Mouse (Mus musculus) neural tube, embryonic 12.5 days (tissue): ENCODE data around the gene Fads1. TPM values are rescaled to one million over a fixed set of nuclear protein-coding genes. Genes with fewer than 3 reads are reported as not detected.
"Not testable (repeated sequence)": the region's sequence is repeated elsewhere in the genome, so short reads cannot be mapped to it uniquely, and the experiment has no call there.

Experiments used
- ATAC-seq: fragments of 200-750 bp; cut with Nextera tagmentation; 2 replicates; pipeline ENCODE4 v1.8.0; 2017; ENCODE audit warnings: low read depth, mild to moderate bottlenecking, moderate TSS enrichment, moderate library complexity; ENCODE audit not compliant: low FRiP score
- H3K27ac ChIP-seq: fragments of 300-500 bp; sonication (generic); 2 replicates; pipeline ENCODE4 v1.5.1; 2016
- H3K27me3 ChIP-seq: fragments of 300-500 bp; sonication (generic); replicated peaks from 2 replicates; pipeline ENCODE4 v1.6.1; 2016; ENCODE audit warnings: mild to moderate bottlenecking
- H3K36me3 ChIP-seq: fragments of 300-500 bp; sonication (generic); 2 replicates; pipeline ENCODE4 v1.6.1; 2016; ENCODE audit warnings: mild to moderate bottlenecking
- H3K4me1 ChIP-seq: fragments of 300-500 bp; sonication (generic); 2 replicates; pipeline ENCODE4 v1.6.1; 2016
- H3K4me2 ChIP-seq: fragments of 300-500 bp; sonication (generic); replicated peaks from 2 replicates; pipeline ENCODE4 v1.6.1; 2016; ENCODE audit warnings: mild to moderate bottlenecking
- H3K4me3 ChIP-seq: fragments of 300-500 bp; sonication (generic); 2 replicates; pipeline ENCODE4 v1.5.1; 2016
- H3K9ac ChIP-seq: fragments of 300-500 bp; sonication (generic); 2 replicates; pipeline ENCODE4 v1.6.1; 2016; ENCODE audit warnings: mild to moderate bottlenecking
- H3K9me3 ChIP-seq: fragments of 300-500 bp; sonication (generic); 2 replicates; pipeline ENCODE4 v1.6.1; 2016; ENCODE audit warnings: mild to moderate bottlenecking
- WGBS: fragments of 180-500 bp; shearing (Covaris S2); methylation state at CpG from one replicate; pipeline ENCODE4 v1.1.7; 2016; 5-methylcytosine and 5-hydroxymethylcytosine counted together
- polyA plus RNA-seq: library from polyadenylated mRNA; unstranded; fragments of >200 nt; fragmentation: Nextera tagmentation; extraction: Ambion mirVana; gene quantifications from 2 replicates; pipeline ENCODE4 v1.2.1, GENCODE M21; 2016

The Fads1 gene
- 162 and 167 TPM in 2 replicates for polyA plus RNA-seq

GRCm38 (mm10) chr19:10182670-10183298 is at the start of gene Fads1:
Fads1 (plus strand) TSS chr19:10182888.
- peak; percentile 97 for ATAC-seq
- Histone ChIP-seq H3K4me1 (peaks cover 22% of the 10 kb centered on the region), H3K9me3 (no peaks in the 10 kb centered on the region), H3K4me3 (peak within 1 kb of the TSS; percentile 61), H3K9ac (peak within 1 kb of the TSS; percentile 96), H3K27me3 (no peaks in the 10 kb centered on the region), H3K27ac (peak within 1 kb of the TSS; percentile 83), H3K4me2 (peak within 1 kb of the TSS; percentile 91), H3K36me3 (peaks cover 30% of the 10 kb centered on the region)
- under 1% methylated on average over 70 of the region's 70 CpGs for WGBS

- H3K27ac ChIP-seq, result no peak overlapping the region
- no peaks in the 10 kb centered on the region for H3K36me3 ChIP-seq
Observed at GRCm38 (mm10) chr19:10134692-10135091, 48.0 kb upstream of the Fads1 start.

GRCm38 (mm10) chr19:10137423-10137822 is 45.3 kb upstream of the Fads1 start:
- no peak overlapping the region for H3K9ac ChIP-seq
- no peak for ATAC-seq
- no peaks in the 10 kb centered on the region for H3K9me3 ChIP-seq
- H3K27ac ChIP-seq, result no peak overlapping the region
- no peaks in the 10 kb centered on the region for H3K27me3 ChIP-seq
- WGBS, result 79% methylated on average over 5 of the region's 5 CpGs
- no peaks in the 10 kb centered on the region for H3K4me1 ChIP-seq
- H3K4me3 ChIP-seq, result no peak overlapping the region
- H3K36me3 ChIP-seq, result no peaks in the 10 kb centered on the region
- H3K4me2 ChIP-seq, result no peak overlapping the region

More at GRCm38 (mm10) chr19:10134692-10135091, 48.0 kb upstream of the Fads1 start:
- H3K4me2 ChIP-seq, result no peak overlapping the region
- H3K4me3 ChIP-seq, result no peak overlapping the region
- no peaks in the 10 kb centered on the region for H3K9me3 ChIP-seq
- 68% methylated on average over 2 of the region's 2 CpGs for WGBS
- no peak for ATAC-seq
- no peaks in the 10 kb centered on the region for H3K27me3 ChIP-seq
- H3K9ac ChIP-seq, result no peak overlapping the region
- no peaks in the 10 kb centered on the region for H3K4me1 ChIP-seq

GRCm38 (mm10) chr19:10139736-10140135 is 43.0 kb upstream of the Fads1 start:
- Histone ChIP-seq H3K27me3 (no peaks in the 10 kb centered on the region), H3K27ac (no peak overlapping the region), H3K4me1 (no peaks in the 10 kb centered on the region), H3K4me2 (no peak overlapping the region), H3K9me3 (no peaks in the 10 kb centered on the region), H3K4me3 (no peak overlapping the region), H3K9ac (no peak overlapping the region), H3K36me3 (no peaks in the 10 kb centered on the region)
- WGBS, result 87% methylated on average over 6 of the region's 6 CpGs
- ATAC-seq, result no peak

DNA sequence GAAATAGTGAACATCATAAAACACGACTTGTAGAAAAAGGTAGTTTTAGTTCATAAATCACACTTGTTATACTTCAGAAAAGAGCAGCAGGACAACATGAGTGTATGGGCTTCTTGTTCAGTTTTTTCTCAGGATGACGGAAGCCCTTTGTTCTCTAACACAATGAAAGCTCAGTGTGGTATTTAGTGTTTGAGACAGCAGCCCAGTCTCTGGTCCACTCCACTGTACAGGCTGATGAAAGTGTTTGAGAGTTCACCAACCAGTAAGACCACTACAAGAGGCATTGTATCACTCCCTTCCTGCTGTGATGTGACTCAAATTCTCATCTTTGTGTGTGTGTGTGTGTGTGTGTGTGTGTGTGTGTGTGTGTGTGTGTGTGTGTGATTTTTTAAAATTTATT is 39.0 kb upstream of the Fads1 start:
- H3K4me3 ChIP-seq, result no peak overlapping the region
- no peaks in the 10 kb centered on the region for H3K36me3 ChIP-seq
- ATAC-seq, result peak; percentile 58; the same call in 1 of the 2 replicates
- no peaks in the 10 kb centered on the region for H3K4me1 ChIP-seq
- H3K9ac ChIP-seq, result no peak overlapping the region
- WGBS, result 22% methylated on average over 2 of the region's 2 CpGs
- no peaks in the 10 kb centered on the region for H3K27me3 ChIP-seq
- H3K4me2 ChIP-seq, result no peak overlapping the region
- H3K9me3 ChIP-seq, result no peaks in the 10 kb centered on the region
- no peak overlapping the region for H3K27ac ChIP-seq

DNA sequence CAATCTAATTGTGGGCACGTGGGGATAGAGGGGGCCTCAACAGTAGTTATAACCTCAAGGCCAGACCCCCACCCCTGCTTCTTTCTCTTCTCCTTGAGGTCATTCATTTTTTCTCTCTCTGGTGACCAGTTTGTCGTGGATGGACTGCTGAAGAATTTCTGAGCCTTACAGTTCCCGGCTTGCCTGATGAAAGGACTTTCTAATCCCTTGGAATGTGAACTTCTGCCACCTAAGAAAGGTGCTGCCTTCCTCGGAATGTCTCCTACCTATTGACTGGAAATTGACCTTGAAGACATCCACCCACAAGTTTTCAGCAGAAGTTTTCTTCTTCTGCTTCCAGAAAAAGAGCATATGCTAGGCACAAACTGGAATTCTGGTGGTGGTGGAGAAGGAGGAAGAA is 38.2 kb upstream of the Fads1 start:
- no peaks in the 10 kb centered on the region for H3K4me1 ChIP-seq
- no peak overlapping the region for H3K4me2 ChIP-seq
- no peak overlapping the region for H3K27ac ChIP-seq
- no peaks in the 10 kb centered on the region for H3K36me3 ChIP-seq
- WGBS, result 76% methylated on average over 4 of the region's 4 CpGs
- H3K9ac ChIP-seq, result no peak overlapping the region
- no peak for ATAC-seq
- no peak overlapping the region for H3K4me3 ChIP-seq
- H3K27me3 ChIP-seq, result no peaks in the 10 kb centered on the region
- H3K9me3 ChIP-seq, result no peaks in the 10 kb centered on the region

- WGBS, result 84% methylated on average over 6 of the region's 6 CpGs
- H3K9me3 ChIP-seq, result no peaks in the 10 kb centered on the region
- no peaks in the 10 kb centered on the region for H3K36me3 ChIP-seq
- H3K27me3 ChIP-seq, result no peaks in the 10 kb centered on the region
- H3K27ac ChIP-seq, result no peak overlapping the region
- H3K4me2 ChIP-seq, result no peak overlapping the region
- no peak for ATAC-seq
- H3K4me1 ChIP-seq, result no peaks in the 10 kb centered on the region
- H3K9ac ChIP-seq, result no peak overlapping the region
- H3K4me3 ChIP-seq, result no peak overlapping the region
Observed at GRCm38 (mm10) chr19:10148555-10148954, 34.1 kb upstream of the Fads1 start.

GRCm38 (mm10) chr19:10149189-10149588 is 33.5 kb upstream of the Fads1 start:
- Histone ChIP-seq H3K9ac (no peak overlapping the region), H3K9me3 (no peaks in the 10 kb centered on the region), H3K4me3 (no peak overlapping the region), H3K27ac (no peak overlapping the region), H3K36me3 (no peaks in the 10 kb centered on the region), H3K4me2 (no peak overlapping the region), H3K27me3 (no peaks in the 10 kb centered on the region), H3K4me1 (no peaks in the 10 kb centered on the region)
- no peak for ATAC-seq
- 70% methylated on average over 3 of the region's 3 CpGs for WGBS

GRCm38 (mm10) chr19:10157725-10158124 is 25.0 kb upstream of the Fads1 start:
- H3K36me3 ChIP-seq, result no peaks in the 10 kb centered on the region
- ATAC-seq, result no peak
- H3K4me3 ChIP-seq, result no peak overlapping the region
- H3K27me3 ChIP-seq, result no peaks in the 10 kb centered on the region
- no peaks in the 10 kb centered on the region for H3K4me1 ChIP-seq
- no peak overlapping the region for H3K4me2 ChIP-seq
- H3K9me3 ChIP-seq, result no peaks in the 10 kb centered on the region
- WGBS, result 77% methylated on average over 2 of the region's 2 CpGs
- no peak overlapping the region for H3K9ac ChIP-seq
- H3K27ac ChIP-seq, result no peak overlapping the region

GRCm38 (mm10) chr19:10163896-10164295 is 18.8 kb upstream of the Fads1 start:
- Histone ChIP-seq H3K4me3 (no peak overlapping the region), H3K4me1 (no peaks in the 10 kb centered on the region), H3K27ac (no peak overlapping the region), H3K27me3 (no peaks in the 10 kb centered on the region), H3K4me2 (no peak overlapping the region), H3K9me3 (no peaks in the 10 kb centered on the region), H3K36me3 (no peaks in the 10 kb centered on the region), H3K9ac (no peak overlapping the region)
- no peak for ATAC-seq
- WGBS, result 83% methylated on average over 3 of the region's 3 CpGs

- not testable (repeated sequence) for ATAC-seq, H3K4me1 ChIP-seq, H3K4me3 ChIP-seq, H3K27me3 ChIP-seq, H3K27ac ChIP-seq, H3K9ac ChIP-seq, H3K36me3 ChIP-seq, H3K4me2 ChIP-seq, H3K9me3 ChIP-seq
- 85% methylated on average over 4 of the region's 4 CpGs for WGBS
Observed at GRCm38 (mm10) chr19:10165928-10166327, 16.8 kb upstream of the Fads1 start.

- Histone ChIP-seq H3K27ac (no peak overlapping the region), H3K27me3 (no peaks in the 10 kb centered on the region), H3K36me3 (no peaks in the 10 kb centered on the region), H3K4me2 (no peak overlapping the region), H3K4me1 (no peaks in the 10 kb centered on the region), H3K9me3 (no peaks in the 10 kb centered on the region), H3K4me3 (no peak overlapping the region), H3K9ac (no peak overlapping the region)
- WGBS, result 82% methylated on average over 4 of the region's 4 CpGs
- no peak for ATAC-seq
Observed at GRCm38 (mm10) chr19:10167112-10167511, 15.6 kb upstream of the Fads1 start.

- no peak overlapping the region for H3K4me2 ChIP-seq
- no peak overlapping the region for H3K9ac ChIP-seq
- no peaks in the 10 kb centered on the region for H3K4me1 ChIP-seq
- ATAC-seq, result no peak
- H3K9me3 ChIP-seq, result no peaks in the 10 kb centered on the region
- no peak overlapping the region for H3K27ac ChIP-seq
- no peak overlapping the region for H3K4me3 ChIP-seq
- H3K27me3 ChIP-seq, result no peaks in the 10 kb centered on the region
- WGBS, result 76% methylated on average over 1 of the region's 1 CpGs
- H3K36me3 ChIP-seq, result no peaks in the 10 kb centered on the region
Observed at GRCm38 (mm10) chr19:10167951-10168350, 14.7 kb upstream of the Fads1 start.
